Mouse (Mus musculus): Measurements from ENCODE around the gene Mettl7a1. TPM values are rescaled to one million over a fixed set of nuclear protein-coding genes. Genes with fewer than 3 reads are reported as not detected.

Mettl7a1 gene
- polyA plus RNA-seq, 1 experiment from 2014 or later = 2.9 TPM

GRCm38 (mm10) chr15:100276403-100276802, 27.5 kb upstream of the Mettl7a1 start:
- Histone ChIP-seq H3K9me3 (ENCODE audit: low read depth, low read length) (no peaks in the 10 kb centered on the region), H3K27ac (ENCODE audit: low read depth) (no peak overlapping the region), H3K4me1 (ENCODE audit: insufficient read depth) (no peaks in the 10 kb centered on the region), H3K4me2 (no peak overlapping the region), H3K4me3 (ENCODE audit: low read depth, low read length) (no peak overlapping the region), H3K27me3 (ENCODE audit: insufficient read depth, low read length) (no peaks in the 10 kb centered on the region), H3K36me3 (ENCODE audit: insufficient read depth) (no peaks in the 10 kb centered on the region), H3K9ac (no peak overlapping the region)
- no peak for TF ChIP-seq CTCF (IDR thresholded peaks at IDR 0.05; ENCODE audit: low read depth)
- no peak for ATAC-seq (ENCODE audit: insufficient read depth)
- DNase-seq = no peak
- 94% methylated on average over 4 of the region's 4 CpGs for WGBS

GRCm38 (mm10) chr15:100277586-100277985, 26.4 kb upstream of the Mettl7a1 start:
- ATAC-seq (ENCODE audit: insufficient read depth) (no peak), DNase-seq (no peak)
- Histone ChIP-seq H3K9me3 (ENCODE audit: low read depth, low read length) (no peaks in the 10 kb centered on the region), H3K4me2 (no peak overlapping the region), H3K4me1 (ENCODE audit: insufficient read depth) (no peaks in the 10 kb centered on the region), H3K27ac (ENCODE audit: low read depth) (no peak overlapping the region), H3K27me3 (ENCODE audit: insufficient read depth, low read length) (no peaks in the 10 kb centered on the region), H3K9ac (no peak overlapping the region), H3K36me3 (ENCODE audit: insufficient read depth) (no peaks in the 10 kb centered on the region), H3K4me3 (ENCODE audit: low read depth, low read length) (no peak overlapping the region)
- 86% methylated on average over 3 of the region's 3 CpGs for WGBS
- no peak for TF ChIP-seq CTCF (IDR thresholded peaks at IDR 0.05; ENCODE audit: low read depth)

DNA sequence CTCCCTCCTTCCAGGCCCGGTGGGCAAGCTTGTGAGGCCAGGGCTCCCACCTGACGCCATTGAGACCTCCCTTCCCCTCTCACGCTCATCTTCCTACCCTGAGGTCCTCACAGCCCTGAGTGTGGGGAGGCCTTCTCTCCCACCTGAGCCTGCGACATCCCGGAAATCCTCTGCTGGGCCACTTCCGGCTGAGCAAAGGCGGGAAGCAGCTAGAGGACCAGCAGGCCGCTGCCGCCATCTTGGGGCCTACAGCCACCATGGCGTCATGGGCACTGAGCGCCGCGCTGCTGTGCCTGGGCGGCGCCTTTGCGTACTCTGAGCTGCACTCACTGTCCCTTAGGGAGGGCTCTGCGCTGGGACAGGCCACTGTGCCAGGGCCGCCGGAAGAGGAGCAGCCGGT, 23.3 kb upstream of the Mettl7a1 start, which contains the start of gene Tmprss12:
Tmprss12 (plus strand) TSS at position 212 of the 400 bp plus-strand sequence.
- TF ChIP-seq CTCF (IDR thresholded peaks at IDR 0.05; ENCODE audit: low read depth) = no peak
- no peaks in the 10 kb centered on the region for H3K27me3 ChIP-seq (ENCODE audit: insufficient read depth, low read length)
- ATAC-seq (ENCODE audit: insufficient read depth) (no peak), DNase-seq (no peak)
- H3K27ac ChIP-seq (ENCODE audit: low read depth) = no peak within 1 kb of the TSS
- no peak within 1 kb of the TSS for H3K4me2 ChIP-seq
- no peak within 1 kb of the TSS for H3K4me3 ChIP-seq (ENCODE audit: low read depth, low read length)
- H3K9me3 ChIP-seq (ENCODE audit: low read depth, low read length) = no peaks in the 10 kb centered on the region
- H3K4me1 ChIP-seq (ENCODE audit: insufficient read depth) = no peaks in the 10 kb centered on the region
- no peaks in the 10 kb centered on the region for H3K36me3 ChIP-seq (ENCODE audit: insufficient read depth)
- no peak within 1 kb of the TSS for H3K9ac ChIP-seq
- WGBS = 93% methylated on average over 20 of the region's 20 CpGs

DNA sequence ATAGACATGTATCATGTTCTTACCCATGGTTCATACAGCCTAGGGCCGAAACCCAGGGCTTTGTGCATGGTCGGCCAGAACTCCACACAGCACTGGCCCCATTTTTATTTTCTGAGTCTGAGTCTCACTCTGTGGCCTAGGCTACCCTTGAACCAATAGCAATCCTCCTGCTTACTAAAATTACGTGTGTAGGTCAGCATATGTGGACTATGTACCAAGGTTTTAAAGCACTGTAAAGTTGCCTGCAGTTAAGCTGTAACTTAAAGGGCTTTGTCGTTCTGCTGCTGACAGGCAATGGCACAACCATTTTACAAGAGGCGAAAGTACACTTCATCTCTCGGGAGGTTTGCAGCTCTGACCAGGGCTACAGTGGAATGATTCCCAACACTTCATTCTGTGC, 15.0 kb upstream of the Mettl7a1 start:
- ATAC-seq (ENCODE audit: insufficient read depth) (no peak), DNase-seq (no peak)
- Histone ChIP-seq H3K4me1 (ENCODE audit: insufficient read depth) (no peaks in the 10 kb centered on the region), H3K27me3 (ENCODE audit: insufficient read depth, low read length) (no peaks in the 10 kb centered on the region), H3K27ac (ENCODE audit: low read depth) (no peak overlapping the region), H3K4me2 (no peak overlapping the region), H3K9me3 (ENCODE audit: low read depth, low read length) (no peaks in the 10 kb centered on the region), H3K36me3 (ENCODE audit: insufficient read depth) (no peaks in the 10 kb centered on the region), H3K9ac (no peak overlapping the region), H3K4me3 (ENCODE audit: low read depth, low read length) (no peak overlapping the region)
- no peak for TF ChIP-seq CTCF (IDR thresholded peaks at IDR 0.05; ENCODE audit: low read depth)
- 91% methylated on average over 6 of the region's 6 CpGs for WGBS

- WGBS = 87% methylated on average over 5 of the region's 5 CpGs
These were observed 13.1 kb upstream of the Mettl7a1 start for GRCm38 (mm10) chr15:100290858-100291257.

GRCm38 (mm10) chr15:100292326-100292725, 11.6 kb upstream of the Mettl7a1 start:
- Histone ChIP-seq H3K9ac (no peak overlapping the region), H3K4me1 (ENCODE audit: insufficient read depth) (no peaks in the 10 kb centered on the region), H3K27ac (ENCODE audit: low read depth) (no peak overlapping the region), H3K9me3 (ENCODE audit: low read depth, low read length) (no peaks in the 10 kb centered on the region), H3K4me3 (ENCODE audit: low read depth, low read length) (no peak overlapping the region), H3K4me2 (no peak overlapping the region), H3K27me3 (ENCODE audit: insufficient read depth, low read length) (no peaks in the 10 kb centered on the region), H3K36me3 (ENCODE audit: insufficient read depth) (no peaks in the 10 kb centered on the region)
- no peak for TF ChIP-seq CTCF (IDR thresholded peaks at IDR 0.05; ENCODE audit: low read depth)
- no peak for ATAC-seq (ENCODE audit: insufficient read depth)
- DNase-seq = no peak
- WGBS = 40% methylated on average over 7 of the region's 7 CpGs

More at GRCm38 (mm10) chr15:100290858-100291257, 13.1 kb upstream of the Mettl7a1 start:
- ATAC-seq (ENCODE audit: insufficient read depth) (no peak), DNase-seq (no peak)
- no peak for TF ChIP-seq CTCF (IDR thresholded peaks at IDR 0.05; ENCODE audit: low read depth)
- H3K27ac ChIP-seq (ENCODE audit: low read depth) = no peak overlapping the region
- no peaks in the 10 kb centered on the region for H3K9me3 ChIP-seq (ENCODE audit: low read depth, low read length)
- no peaks in the 10 kb centered on the region for H3K27me3 ChIP-seq (ENCODE audit: insufficient read depth, low read length)
- H3K4me3 ChIP-seq (ENCODE audit: low read depth, low read length) = no peak overlapping the region
- no peaks in the 10 kb centered on the region for H3K4me1 ChIP-seq (ENCODE audit: insufficient read depth)
- H3K4me2 ChIP-seq = no peak overlapping the region
- no peak overlapping the region for H3K9ac ChIP-seq
- no peaks in the 10 kb centered on the region for H3K36me3 ChIP-seq (ENCODE audit: insufficient read depth)

- Histone ChIP-seq H3K4me1 (ENCODE audit: insufficient read depth) (no peaks in the 10 kb centered on the region), H3K9me3 (ENCODE audit: low read depth, low read length) (no peaks in the 10 kb centered on the region), H3K4me3 (ENCODE audit: low read depth, low read length) (no peak overlapping the region), H3K27ac (ENCODE audit: low read depth) (no peak overlapping the region), H3K4me2 (no peak overlapping the region), H3K9ac (no peak overlapping the region), H3K36me3 (ENCODE audit: insufficient read depth) (no peaks in the 10 kb centered on the region), H3K27me3 (ENCODE audit: insufficient read depth, low read length) (no peaks in the 10 kb centered on the region)
- no peak for ATAC-seq (ENCODE audit: insufficient read depth)
- 86% methylated on average over 5 of the region's 5 CpGs for WGBS
- no peak for DNase-seq
- TF ChIP-seq CTCF (IDR thresholded peaks at IDR 0.05; ENCODE audit: low read depth) = no peak
These were observed 6.1 kb upstream of the Mettl7a1 start for GRCm38 (mm10) chr15:100297856-100298255.

GRCm38 (mm10) chr15:100300499-100300898, 3.4 kb upstream of the Mettl7a1 start:
- no peak for TF ChIP-seq CTCF (IDR thresholded peaks at IDR 0.05; ENCODE audit: low read depth)
- 64% methylated on average over 6 of the region's 6 CpGs for WGBS

More at GRCm38 (mm10) chr15:100300499-100300898, 3.4 kb upstream of the Mettl7a1 start:
- H3K36me3 ChIP-seq (ENCODE audit: insufficient read depth) = no peaks in the 10 kb centered on the region
- no peaks in the 10 kb centered on the region for H3K27me3 ChIP-seq (ENCODE audit: insufficient read depth, low read length)
- H3K4me2 ChIP-seq = no peak overlapping the region
- no peak overlapping the region for H3K4me3 ChIP-seq (ENCODE audit: low read depth, low read length)
- H3K4me1 ChIP-seq (ENCODE audit: insufficient read depth) = no peaks in the 10 kb centered on the region
- H3K27ac ChIP-seq (ENCODE audit: low read depth) = no peak overlapping the region
- no peaks in the 10 kb centered on the region for H3K9me3 ChIP-seq (ENCODE audit: low read depth, low read length)
- H3K9ac ChIP-seq = no peak overlapping the region
- DNase-seq (no peak), ATAC-seq (ENCODE audit: insufficient read depth) (no peak)

Measured in lung, embryonic 14.5 days (tissue).